Mouse (Mus musculus) testis, adult 2 months (tissue): ENCODE data around the gene Fntb. TPM values are rescaled to one million over a fixed set of nuclear protein-coding genes. Genes with fewer than 3 reads are reported as not detected.

Experiments
- H3K27ac ChIP-seq: fragments of 200-500 bp; 2 replicates; pipeline ENCODE4 v1.5.1; 2012; ENCODE audit warnings: low read depth, low read length; ENCODE audit not compliant: control insufficient read depth, insufficient read depth
- H3K27me3 ChIP-seq: fragments of 200-500 bp; 2 replicates; pipeline ENCODE4 v1.6.1; 2012; ENCODE audit warnings: mild to moderate bottlenecking, low read length, moderate library complexity; ENCODE audit not compliant: control insufficient read depth, insufficient read depth
- H3K36me3 ChIP-seq: fragments of 200-500 bp; 2 replicates; pipeline ENCODE4 v1.6.1; 2012; ENCODE audit warnings: mild to moderate bottlenecking, low read length; ENCODE audit not compliant: control insufficient read depth, insufficient read depth
- H3K4me1 ChIP-seq: fragments of 200-500 bp; 2 replicates; pipeline ENCODE4 v1.6.1; 2012; ENCODE audit warnings: low read length; ENCODE audit not compliant: control insufficient read depth, insufficient read depth
- H3K4me3 ChIP-seq: fragments of 200-500 bp; 2 replicates; pipeline ENCODE4 v1.5.1; 2012; ENCODE audit warnings: low read depth, mild to moderate bottlenecking, low read length, moderate library complexity, mixed read lengths; ENCODE audit not compliant: control insufficient read depth
- CTCF ChIP-seq: fragments of 200-500 bp; IDR thresholded peaks from 2 replicates; pipeline ENCODE4 v1.5.1; 2012; ENCODE audit warnings: low read depth, mild to moderate bottlenecking, inconsistent platforms, low read length, moderate library complexity; ENCODE audit not compliant: control insufficient read depth, insufficient read depth, insufficient replicate concordance
- POLR2A ChIP-seq: fragments of 200-500 bp; IDR thresholded peaks from 2 replicates; pipeline ENCODE4 v1.6.1; 2012; ENCODE audit warnings: low read depth, mild to moderate bottlenecking, inconsistent platforms, low read length, moderate library complexity; ENCODE audit not compliant: control insufficient read depth
- polyA plus RNA-seq: library from polyadenylated mRNA; depleted of rRNA; stranded (reverse); fragments of >200 nt; gene quantifications from 2 replicates; pipeline ENCODE4 v1.2.3, GENCODE M21; 2012

The Fntb gene
- polyA plus RNA-seq, 1 experiment = 9.9 TPM

GRCm38 (mm10) chr12:76941524-76941923 is 176.1 kb downstream of the Fntb start:
- peaks cover 7% of the 10 kb centered on the region for H3K36me3 ChIP-seq
- TF ChIP-seq CTCF (no peak), POLR2A (no peak)
- H3K27ac ChIP-seq = no peak overlapping the region
- no peaks in the 10 kb centered on the region for H3K27me3 ChIP-seq
- no peak overlapping the region for H3K4me3 ChIP-seq
- H3K4me1 ChIP-seq = no peaks in the 10 kb centered on the region

GRCm38 (mm10) chr12:76942476-76942875 is 177.1 kb downstream of the Fntb start:
- Histone ChIP-seq H3K27ac (no peak overlapping the region), H3K27me3 (no peaks in the 10 kb centered on the region), H3K36me3 (peaks cover 7% of the 10 kb centered on the region), H3K4me3 (no peak overlapping the region), H3K4me1 (no peaks in the 10 kb centered on the region)
- no peak for TF ChIP-seq CTCF
- TF ChIP-seq POLR2A = no peak

- H3K27me3 ChIP-seq = no peaks in the 10 kb centered on the region
- no peak overlapping the region for H3K27ac ChIP-seq
- peaks cover 7% of the 10 kb centered on the region for H3K36me3 ChIP-seq
- H3K4me3 ChIP-seq = no peak overlapping the region
- TF ChIP-seq CTCF (no peak), POLR2A (no peak)
- H3K4me1 ChIP-seq = no peaks in the 10 kb centered on the region
Measured at GRCm38 (mm10) chr12:76943046-76943445, 177.7 kb downstream of the Fntb start.

GRCm38 (mm10) chr12:76943466-76943865 is 178.1 kb downstream of the Fntb start:
- H3K4me3 ChIP-seq = no peak overlapping the region
- peaks cover 7% of the 10 kb centered on the region for H3K36me3 ChIP-seq
- no peaks in the 10 kb centered on the region for H3K4me1 ChIP-seq
- no peak overlapping the region for H3K27ac ChIP-seq
- no peaks in the 10 kb centered on the region for H3K27me3 ChIP-seq
- TF ChIP-seq CTCF (no peak), POLR2A (no peak)

- Histone ChIP-seq H3K27me3 (no peaks in the 10 kb centered on the region), H3K4me3 (no peak overlapping the region), H3K27ac (no peak overlapping the region), H3K36me3 (peaks cover 3% of the 10 kb centered on the region), H3K4me1 (no peaks in the 10 kb centered on the region)
- TF ChIP-seq CTCF (no peak), POLR2A (no peak)
Measured at GRCm38 (mm10) chr12:76947487-76947886, 182.1 kb downstream of the Fntb start.

- Histone ChIP-seq H3K27me3 (no peaks in the 10 kb centered on the region), H3K36me3 (peaks cover 3% of the 10 kb centered on the region), H3K27ac (no peak overlapping the region), H3K4me1 (no peaks in the 10 kb centered on the region), H3K4me3 (no peak overlapping the region)
- no peak for TF ChIP-seq CTCF
- TF ChIP-seq POLR2A = no peak
Measured at GRCm38 (mm10) chr12:76948185-76948584, 182.8 kb downstream of the Fntb start.

- Histone ChIP-seq H3K27ac (no peak overlapping the region), H3K36me3 (peaks cover 4% of the 10 kb centered on the region), H3K27me3 (no peaks in the 10 kb centered on the region), H3K4me3 (no peak overlapping the region), H3K4me1 (no peaks in the 10 kb centered on the region)
- TF ChIP-seq CTCF (no peak), POLR2A (no peak)
Measured at GRCm38 (mm10) chr12:76948781-76949180, 183.4 kb downstream of the Fntb start.

GRCm38 (mm10) chr12:76950330-76950729 is 184.9 kb downstream of the Fntb start:
- Histone ChIP-seq H3K36me3 (peaks cover 4% of the 10 kb centered on the region), H3K4me1 (no peaks in the 10 kb centered on the region), H3K4me3 (no peak overlapping the region), H3K27ac (no peak overlapping the region), H3K27me3 (no peaks in the 10 kb centered on the region)
- TF ChIP-seq CTCF = no peak
- no peak for TF ChIP-seq POLR2A

GRCm38 (mm10) chr12:76953750-76954363 is 188.5 kb downstream of the Fntb start:
- Histone ChIP-seq H3K4me3 (no peak overlapping the region), H3K27me3 (no peaks in the 10 kb centered on the region), H3K4me1 (no peaks in the 10 kb centered on the region), H3K36me3 (peaks cover 5% of the 10 kb centered on the region), H3K27ac (no peak overlapping the region)
- TF ChIP-seq CTCF (no peak), POLR2A (no peak)
